Mouse (Mus musculus): ENCODE data around the gene Cdc42ep3.

The Cdc42ep3 gene

DNA sequence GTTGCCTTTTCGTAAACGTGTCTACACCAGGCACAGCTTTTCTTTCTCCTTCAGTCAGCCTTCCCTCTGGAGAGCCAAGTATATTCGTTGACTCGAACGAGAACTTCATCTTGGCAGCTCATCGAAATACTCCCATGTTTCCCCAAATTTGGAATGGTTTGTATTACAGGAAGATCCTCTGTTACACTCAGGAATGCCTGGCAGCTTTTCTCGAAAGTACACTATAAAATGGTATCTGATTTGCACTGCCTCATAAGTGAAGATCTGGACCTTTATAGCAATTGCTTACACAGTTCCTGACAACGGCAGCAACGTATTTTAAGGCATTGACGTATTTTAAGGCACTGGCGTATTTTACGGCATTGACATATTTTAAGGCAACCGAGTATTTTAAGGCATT, 67.6 kb downstream of the Cdc42ep3 start:
- DNase-seq (ENCODE audit: low spot score), result no peak

DNA sequence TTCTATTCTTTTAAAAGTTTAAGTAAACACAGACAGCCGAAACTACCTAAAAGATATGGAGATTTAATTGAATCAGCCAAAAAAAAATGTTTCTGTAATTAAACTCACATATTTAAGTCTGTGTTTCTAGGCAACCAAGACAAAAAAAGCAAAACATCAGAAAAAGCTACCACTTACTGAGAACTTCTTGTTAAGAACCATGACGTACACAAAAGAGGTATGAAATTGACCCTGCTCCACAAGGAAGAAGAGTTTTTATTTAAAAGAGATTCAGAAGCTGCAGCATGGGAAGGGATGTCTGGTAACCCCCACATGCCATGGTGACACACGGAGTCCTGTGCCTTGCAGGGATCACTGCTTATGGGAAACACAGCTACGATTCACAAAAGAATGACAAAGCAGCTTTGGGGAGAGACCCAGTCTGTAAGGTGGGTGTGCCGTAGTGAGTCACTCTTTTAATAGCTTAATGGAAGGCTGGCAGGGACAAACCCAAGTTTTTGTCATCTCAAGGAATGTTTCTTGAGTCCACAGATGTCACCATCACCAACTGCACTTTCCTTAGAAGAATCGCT, 69.8 kb downstream of the Cdc42ep3 start:
- DNase-seq (ENCODE audit: low spot score), result no peak

Measured in adipocyte (in vitro differentiated cells).